Mouse (Mus musculus) kidney, postnatal 25 days (tissue): ENCODE data around the gene Slc5a6.

ENCODE experiments used
- DNase-seq, 2 experiments: peaks; one replicate each; pipeline ENCODE4 v3.0.0; 2021; ENCODE audit warnings: mixed read lengths in 2 of 2

The Slc5a6 gene

GRCm38 (mm10) chr5:31048763-31049641 is at the start of gene Slc5a6:
TSS of gene Slc5a6 (minus strand) at chr5:31048924.
- DNase-seq = peak; percentile 54 to 64

DNA sequence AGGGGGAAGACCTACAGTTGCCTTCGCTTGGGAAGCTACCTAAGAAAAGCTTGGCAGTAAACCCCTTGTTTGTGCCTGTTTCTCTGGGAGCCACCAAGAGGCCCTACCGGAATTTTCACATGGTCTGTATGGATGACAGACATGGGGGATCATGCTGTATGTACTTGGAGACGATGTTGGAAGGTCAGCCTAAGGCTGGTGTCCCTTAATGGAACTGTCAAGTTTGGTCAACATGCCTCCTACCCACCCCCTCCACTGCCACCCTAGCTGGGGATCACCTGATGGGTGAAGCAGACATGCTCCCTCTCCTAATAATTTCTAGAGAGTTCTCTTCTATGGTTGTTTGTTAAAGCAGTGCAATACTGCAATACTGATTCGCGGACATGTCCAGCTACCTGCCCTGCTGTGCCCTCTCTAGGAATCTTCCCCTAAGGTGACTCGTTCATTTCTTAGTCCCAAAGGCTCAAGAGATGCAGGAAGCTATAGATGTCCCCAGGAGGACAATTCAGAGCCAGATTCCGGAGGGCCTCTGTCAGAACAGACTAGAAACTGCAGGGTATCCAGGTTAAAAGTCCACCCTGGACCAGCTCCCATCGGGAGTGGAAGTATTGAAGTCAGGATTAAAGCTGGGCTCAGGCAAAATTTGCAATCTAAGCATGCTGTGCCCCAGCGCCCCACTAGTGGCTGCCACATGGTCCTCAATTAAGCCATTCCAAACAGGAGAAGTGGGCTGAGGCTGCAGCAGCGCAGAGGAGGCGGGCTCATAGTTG is 47.2 kb upstream of the Slc5a6 start:
- DNase-seq = no peak

DNA sequence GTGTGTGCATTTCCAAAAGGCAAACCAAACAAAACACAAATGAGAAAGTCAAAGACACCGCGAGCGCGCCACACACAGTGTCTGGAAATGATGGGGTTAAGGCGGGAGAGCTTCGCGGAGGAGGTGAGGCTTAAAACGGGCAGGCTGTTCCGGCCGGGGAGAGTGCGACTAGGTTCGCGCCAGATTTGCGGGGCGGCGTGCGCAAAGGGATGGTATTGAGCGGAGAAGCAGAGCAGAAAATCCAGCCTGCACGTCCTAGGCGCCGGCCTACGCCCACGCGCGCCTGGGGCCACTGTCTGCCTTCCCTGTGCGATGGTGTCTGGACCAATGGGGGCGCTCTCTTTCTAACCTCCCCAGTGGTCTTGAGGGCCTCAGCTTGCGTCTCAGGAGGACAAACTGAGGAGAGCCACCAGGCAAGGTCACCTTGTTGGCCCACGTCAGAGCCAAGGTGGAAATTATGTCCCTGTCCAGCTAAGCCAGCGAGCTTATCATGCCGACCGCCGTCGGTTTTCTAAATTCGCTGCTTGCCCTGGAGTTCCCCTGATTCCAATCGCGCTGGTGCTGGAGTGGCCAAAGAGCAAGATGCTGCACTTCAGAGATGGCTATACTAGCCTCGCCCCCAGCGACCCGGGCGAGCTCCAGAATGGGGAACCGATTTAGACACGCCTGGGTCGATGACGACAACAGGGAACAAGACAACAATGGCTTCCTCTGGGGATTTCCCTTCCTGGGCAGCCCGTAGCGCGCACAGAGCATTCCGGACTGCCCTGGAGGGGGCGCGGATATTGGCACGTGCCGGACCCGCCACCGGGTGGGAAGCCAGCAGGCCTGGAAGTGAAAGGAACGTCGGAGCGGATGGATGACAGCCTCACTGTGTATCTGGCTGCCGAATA is 46.3 kb upstream of the Slc5a6 start:
- DNase-seq = peak; percentile 45 to 65

- no peak for DNase-seq
Measured at GRCm38 (mm10) chr5:31094100-31094798, 45.5 kb upstream of the Slc5a6 start.

- peak; percentile 73 to 80 for DNase-seq
Measured at GRCm38 (mm10) chr5:31093151-31094041, 44.7 kb upstream of the Slc5a6 start.

GRCm38 (mm10) chr5:31092231-31092975 is 43.7 kb upstream of the Slc5a6 start:
- DNase-seq = no peak

DNA sequence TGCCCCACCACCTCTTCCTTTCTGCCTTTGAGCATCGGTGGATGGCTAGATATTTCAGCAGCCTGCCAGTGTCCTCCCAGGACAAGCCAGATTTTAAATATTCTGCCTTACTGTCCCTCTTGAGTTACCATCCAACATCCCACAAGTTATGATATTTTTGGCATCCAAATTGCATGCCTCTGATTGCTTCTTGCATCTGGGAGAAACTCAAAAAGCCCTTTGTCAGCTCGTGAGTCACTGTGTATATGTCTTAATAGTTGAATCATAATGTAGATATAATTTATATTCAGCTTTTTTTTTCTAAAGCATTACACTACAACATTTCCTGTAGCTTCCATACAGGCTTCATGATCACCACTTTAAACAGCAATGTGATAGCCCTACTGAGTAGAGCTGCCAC is 38.4 kb upstream of the Slc5a6 start:
- DNase-seq = no peak

DNA sequence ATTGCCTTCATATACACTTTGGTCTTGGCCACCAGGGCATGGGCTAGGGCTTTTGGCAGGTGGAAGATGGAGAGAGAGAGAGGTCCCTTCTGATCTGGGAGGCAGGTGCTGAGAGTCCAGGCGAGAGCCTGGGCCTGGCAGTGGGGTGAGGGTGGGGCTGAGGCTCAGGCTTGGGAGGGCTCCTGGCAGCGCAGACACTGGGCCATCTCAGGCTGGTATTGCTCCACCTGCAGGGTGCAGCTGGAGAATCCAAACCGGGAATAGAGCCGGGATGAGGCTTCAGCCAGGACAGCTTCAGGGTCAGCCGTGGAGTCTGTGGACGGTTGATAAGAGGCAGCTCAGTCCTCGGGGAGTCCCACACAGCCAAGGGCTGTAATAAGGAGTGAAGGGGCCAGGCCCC is 37.9 kb upstream of the Slc5a6 start:
- no peak for DNase-seq

GRCm38 (mm10) chr5:31083949-31084348 is 35.2 kb upstream of the Slc5a6 start:
- DNase-seq = no peak

GRCm38 (mm10) chr5:31082935-31083625 is 34.4 kb upstream of the Slc5a6 start:
- DNase-seq = peak; percentile 41 to 68

GRCm38 (mm10) chr5:31082355-31082754 is 33.6 kb upstream of the Slc5a6 start:
- DNase-seq = peak; percentile 70 to 79

GRCm38 (mm10) chr5:31081386-31081785 is 32.7 kb upstream of the Slc5a6 start:
- peak in 1 of 2 experiments; percentile 61 for DNase-seq

- no peak for DNase-seq
Measured at GRCm38 (mm10) chr5:31080795-31081164, 32.1 kb upstream of the Slc5a6 start.

DNA sequence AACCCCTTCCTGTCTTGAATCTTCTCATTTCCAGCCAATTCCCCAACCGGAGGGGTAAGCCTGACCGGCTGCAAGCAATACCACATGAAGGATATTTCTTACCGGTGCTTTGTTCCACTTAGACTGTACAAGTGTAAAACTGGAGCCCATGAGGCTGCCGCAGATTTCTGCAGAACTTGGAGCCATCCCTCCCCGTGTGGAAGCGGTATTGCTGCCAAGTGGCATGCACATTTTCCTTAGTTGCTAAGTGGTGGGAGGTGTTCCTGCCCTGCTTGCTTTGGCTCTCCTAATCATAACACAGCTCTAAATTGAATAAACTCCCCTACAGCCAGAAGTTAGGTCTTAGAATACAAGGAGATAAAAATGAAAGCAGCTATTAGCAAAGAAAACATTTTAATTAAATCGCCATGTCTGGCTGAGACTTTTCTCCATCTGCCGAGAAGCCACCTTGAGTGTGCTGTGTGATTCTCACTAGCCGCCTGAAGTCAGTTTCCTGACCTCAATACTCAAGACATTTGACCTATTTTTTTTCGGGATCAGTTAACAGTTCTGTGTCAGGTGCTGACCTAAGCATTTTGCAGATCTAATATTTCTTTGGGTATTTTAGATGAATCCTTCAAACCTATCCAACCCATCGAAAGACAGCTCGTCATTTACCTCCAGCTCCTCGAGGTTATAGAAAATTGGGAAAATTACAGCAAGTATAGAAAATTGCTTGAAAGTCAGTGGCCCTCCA is 31.5 kb upstream of the Slc5a6 start:
- no peak for DNase-seq

GRCm38 (mm10) chr5:31076346-31076745 is 27.6 kb upstream of the Slc5a6 start:
- DNase-seq = peak in 1 of 2 experiments; percentile 29

DNA sequence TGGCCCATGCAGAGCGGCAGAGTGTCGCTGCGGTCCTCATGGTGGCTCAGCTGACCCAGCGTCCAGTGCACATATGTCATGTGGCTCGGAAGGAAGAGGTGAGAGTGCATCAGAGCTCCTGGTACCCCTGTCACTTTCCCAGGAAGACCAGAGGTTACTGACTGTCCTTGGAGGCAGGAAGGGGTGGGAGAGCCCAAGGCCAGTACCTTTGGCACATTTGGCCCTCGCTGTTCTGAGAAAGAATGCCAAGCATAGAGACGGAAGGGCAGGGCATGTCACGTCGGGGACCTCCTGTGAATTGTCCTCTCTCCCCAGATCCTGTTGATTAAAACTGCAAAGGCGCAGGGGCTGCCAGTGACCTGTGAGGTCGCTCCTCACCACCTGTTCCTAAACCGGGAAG is 24.5 kb upstream of the Slc5a6 start:
- peak in 1 of 2 experiments; percentile 21 for DNase-seq

DNA sequence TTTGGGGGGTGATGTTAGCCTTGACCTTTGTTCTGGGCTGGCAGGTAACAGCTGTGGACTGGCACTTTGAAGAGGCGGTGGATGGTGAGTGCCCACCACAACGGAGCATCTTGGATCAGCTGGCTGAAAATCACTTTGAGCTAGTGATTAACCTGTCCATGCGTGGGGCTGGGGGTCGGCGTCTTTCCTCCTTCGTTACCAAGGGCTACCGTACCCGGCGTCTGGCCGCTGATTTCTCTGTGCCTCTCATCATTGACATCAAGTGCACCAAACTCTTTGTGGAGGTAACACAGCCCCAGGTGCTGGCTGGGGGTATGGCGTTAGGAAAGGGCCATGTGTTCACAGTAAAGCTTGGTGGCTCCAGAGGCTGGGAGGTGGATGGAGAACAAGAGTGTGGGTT is 23.1 kb upstream of the Slc5a6 start:
- peak in 1 of 2 experiments; percentile 29 for DNase-seq

- no peak for DNase-seq
Measured at GRCm38 (mm10) chr5:31071059-31071458, 22.3 kb upstream of the Slc5a6 start.

GRCm38 (mm10) chr5:31069810-31070209 is 21.1 kb upstream of the Slc5a6 start:
- no peak for DNase-seq
